Mouse (Mus musculus) G1E (cell line): ENCODE measurements around the gene Tmed2.
"Not testable (repeated sequence)": the region's sequence is repeated elsewhere in the genome, so short reads cannot be mapped to it uniquely, and the experiment has no call there.

Experiments
- CTCF ChIP-seq: IDR thresholded peaks from 2 replicates; pipeline ENCODE4 v1.5.1; 2012; ENCODE audit warnings: low read depth, low read length, inconsistent platforms, mixed read lengths
- GATA1 ChIP-seq: IDR thresholded peaks from 2 replicates; pipeline ENCODE4 v1.6.1; 2012; ENCODE audit warnings: borderline replicate concordance, low read length, inconsistent platforms, mixed read lengths
- GATA2 ChIP-seq: IDR thresholded peaks from 2 replicates; pipeline ENCODE4 v1.6.1; 2012; ENCODE audit warnings: low read depth, low read length, inconsistent platforms, borderline replicate concordance
- POLR2AphosphoS5 ChIP-seq: IDR thresholded peaks from 2 replicates; pipeline ENCODE4 v1.6.1; 2012; ENCODE audit warnings: low read depth, low read length, inconsistent platforms; ENCODE audit not compliant: insufficient replicate concordance

DNA sequence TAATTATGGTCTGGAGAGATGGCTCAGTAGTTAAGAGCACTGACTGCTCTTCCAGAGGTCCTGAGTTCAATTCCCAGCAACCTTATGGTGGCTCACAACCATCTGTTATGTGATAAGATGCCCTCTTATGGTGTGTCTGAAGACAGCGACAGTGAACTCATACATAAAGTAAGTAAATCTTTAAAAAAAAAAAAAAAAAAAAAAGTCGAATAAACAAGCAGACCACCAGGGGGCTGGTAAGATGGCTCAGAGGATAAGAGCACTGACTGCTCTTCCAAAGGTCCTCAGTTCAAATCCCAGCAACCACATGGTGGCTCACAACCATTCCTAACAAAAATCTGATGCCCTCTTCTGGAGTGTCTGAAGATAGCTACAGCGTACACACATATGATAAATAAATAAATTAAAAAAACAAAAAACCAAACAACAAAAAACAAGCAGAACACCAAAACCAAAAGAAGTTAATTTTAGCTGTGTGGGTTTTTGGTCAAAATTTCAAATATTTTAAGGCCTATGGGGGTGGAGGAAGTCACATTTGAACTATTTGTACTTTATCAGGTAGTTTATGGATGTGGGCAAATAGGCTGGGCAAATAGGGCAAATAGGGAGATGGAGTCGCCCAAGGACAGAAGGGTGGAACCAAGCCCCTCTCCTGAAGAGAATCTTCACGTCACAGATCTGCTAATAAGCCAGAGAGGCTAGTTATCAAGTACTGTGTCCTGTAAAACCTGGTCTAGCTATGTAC is 11.0 kb downstream of the Tmed2 start:
- not testable (repeated sequence) for TF ChIP-seq CTCF, GATA2, GATA1, POLR2AphosphoS5
